Mouse (Mus musculus): ENCODE results near the gene Nudt21.

The Nudt21 gene

GRCm38 (mm10) chr8:93998961-93999360 is 37.9 kb downstream of the Nudt21 start:
- DNase-seq (ENCODE audit: low spot score), result no peak

DNA sequence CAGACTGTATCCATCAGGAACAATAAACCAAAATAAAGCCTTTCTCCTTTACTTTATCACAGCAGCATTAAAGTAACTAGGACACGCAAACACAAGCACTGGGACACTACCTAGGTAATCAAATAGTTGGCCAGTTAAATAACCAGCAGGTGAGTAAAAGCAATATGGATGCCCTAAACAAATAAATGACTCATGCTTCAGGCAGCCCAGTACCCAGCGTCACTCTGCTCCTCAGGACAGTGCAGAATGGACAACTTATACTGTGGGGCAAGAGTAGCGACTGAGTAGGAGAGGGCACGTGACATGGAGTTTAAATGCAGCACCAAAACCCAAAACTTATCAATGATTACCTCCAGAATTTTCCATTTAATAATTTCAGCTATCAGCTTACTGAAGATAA is 47.1 kb downstream of the Nudt21 start:
- DNase-seq (ENCODE audit: low spot score), result no peak

DNA sequence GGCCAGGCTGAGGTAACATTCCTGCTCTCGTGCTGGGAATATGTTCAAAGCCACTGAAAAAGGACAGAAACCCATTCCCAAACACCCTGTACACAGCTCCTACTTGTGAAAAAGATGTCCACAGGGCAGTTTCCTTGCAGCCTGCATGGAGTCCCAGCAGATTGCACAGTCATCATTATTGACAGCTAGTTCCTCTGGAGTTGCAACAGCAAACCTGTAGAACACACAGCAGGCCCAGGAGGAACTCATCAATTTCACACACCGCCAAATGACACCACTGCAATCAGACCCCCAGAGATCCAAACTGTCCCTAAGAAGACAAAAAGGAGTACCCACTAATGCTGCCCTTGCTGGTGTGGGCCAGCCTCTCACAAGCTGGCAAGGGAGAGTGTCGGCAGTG is 52.1 kb downstream of the Nudt21 start:
- no peak for DNase-seq (ENCODE audit: low spot score)

- peak; percentile 62 for DNase-seq (ENCODE audit: low spot score)
Measured at GRCm38 (mm10) chr8:93983827-93984226, 53.0 kb downstream of the Nudt21 start.

DNA sequence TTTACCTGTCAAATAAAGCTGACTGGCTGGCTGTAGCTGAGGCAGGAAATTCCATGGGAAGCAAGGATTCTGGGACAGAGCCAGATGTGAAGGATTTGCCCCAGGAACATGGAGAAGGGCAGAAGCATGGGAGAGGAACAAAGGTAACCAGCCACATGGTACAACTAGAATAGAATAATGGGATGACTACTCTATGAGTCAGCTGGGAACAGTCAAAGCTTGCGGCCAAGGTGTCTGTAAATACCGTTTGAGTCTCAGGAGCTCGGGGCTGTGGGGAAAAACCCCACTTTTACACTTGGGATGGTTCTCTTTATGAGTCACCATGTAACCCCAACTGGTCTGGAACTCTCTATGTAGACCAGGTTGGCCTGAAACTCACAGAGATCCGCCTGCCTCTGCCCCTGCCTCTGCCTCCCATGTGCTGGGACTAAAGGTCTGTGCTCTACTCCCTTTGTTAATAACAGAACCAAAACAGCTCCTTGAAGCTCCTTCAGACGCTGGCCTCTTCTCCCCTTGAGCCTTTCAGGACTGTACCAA is 55.1 kb downstream of the Nudt21 start:
- DNase-seq (ENCODE audit: low spot score), result no peak

DNA sequence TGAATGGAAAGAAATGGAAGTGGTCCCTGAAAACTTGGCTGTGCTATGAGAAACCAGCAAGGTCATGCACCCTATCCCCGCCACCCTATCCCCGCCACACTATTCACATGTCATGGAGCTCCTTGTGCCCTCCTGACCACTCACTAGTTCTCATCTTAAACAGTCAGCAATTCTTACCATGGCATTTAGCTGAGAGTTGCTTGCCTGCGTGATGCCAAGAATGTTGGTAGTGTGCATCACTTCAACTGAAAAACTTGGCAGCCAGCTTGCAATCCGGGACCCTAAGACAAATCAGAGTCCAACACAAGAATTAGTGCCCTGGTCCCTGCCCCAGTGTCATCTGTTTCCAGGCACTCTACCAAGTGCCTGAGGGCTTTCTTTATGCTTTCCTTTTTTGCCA is 56.7 kb downstream of the Nudt21 start:
- DNase-seq (ENCODE audit: low spot score), result no peak

- DNase-seq (ENCODE audit: low spot score), result no peak
Measured at GRCm38 (mm10) chr8:93976446-93977211, 60.2 kb downstream of the Nudt21 start.

GRCm38 (mm10) chr8:93975358-93975757 is 61.5 kb downstream of the Nudt21 start:
- DNase-seq (ENCODE audit: low spot score), result no peak

- no peak for DNase-seq (ENCODE audit: low spot score)
Measured at GRCm38 (mm10) chr8:93974602-93975186, 62.1 kb downstream of the Nudt21 start.

GRCm38 (mm10) chr8:93973831-93974375 is 62.9 kb downstream of the Nudt21 start:
- no peak for DNase-seq (ENCODE audit: low spot score)

GRCm38 (mm10) chr8:93972971-93973734 is 63.7 kb downstream of the Nudt21 start:
- DNase-seq (ENCODE audit: low spot score), result no peak

DNA sequence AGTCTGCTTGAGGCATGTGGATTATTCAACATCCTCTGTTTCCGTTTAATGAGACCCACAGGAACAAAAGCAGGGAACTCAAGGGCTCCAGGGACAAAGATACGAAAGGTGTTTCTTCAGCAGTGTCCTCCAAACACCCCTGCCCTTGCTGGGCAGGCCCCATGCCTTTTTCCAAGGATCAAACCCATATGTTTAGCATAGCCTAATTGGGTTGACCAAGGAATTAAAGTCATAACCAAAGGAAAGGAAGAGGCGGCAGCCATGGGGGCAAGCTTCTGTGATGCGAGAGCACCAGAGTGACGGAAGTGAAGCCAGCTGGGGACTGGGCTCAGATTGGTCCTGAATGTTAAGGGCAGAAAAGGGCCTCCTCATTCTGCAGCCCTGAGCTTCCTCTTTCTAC is 64.6 kb downstream of the Nudt21 start:
- DNase-seq (ENCODE audit: low spot score), result no peak

- no peak for DNase-seq (ENCODE audit: low spot score)
Measured at GRCm38 (mm10) chr8:93971451-93971850, 65.4 kb downstream of the Nudt21 start.

- no peak for DNase-seq (ENCODE audit: low spot score)
Measured at GRCm38 (mm10) chr8:93969626-93970340, 67.0 kb downstream of the Nudt21 start.

GRCm38 (mm10) chr8:93968293-93968692 is 68.5 kb downstream of the Nudt21 start:
- DNase-seq (ENCODE audit: low spot score), result no peak

Measured in layer of hippocampus, adult 11-12 months (tissue).